Mouse (Mus musculus): ENCODE results near the gene Jade3.
"Not testable (repeated sequence)": the region's sequence is repeated elsewhere in the genome, so short reads cannot be mapped to it uniquely, and the experiment has no call there.

Jade3 gene

GRCm38 (mm10) chrX:20425140-20425838, at the start of gene Jade3:
Jade3 (plus strand) TSS chrX:20425688.
- peak; percentile 92 for DNase-seq (ENCODE audit: extremely low read depth, insufficient read length, low spot score)

- DNase-seq (ENCODE audit: extremely low read depth, insufficient read length, low spot score) = no peak
Observed at GRCm38 (mm10) chrX:20379347-20380014, 46.0 kb upstream of the Jade3 start.

- DNase-seq (ENCODE audit: extremely low read depth, insufficient read length, low spot score) = no peak
Observed at GRCm38 (mm10) chrX:20382260-20382659, 43.2 kb upstream of the Jade3 start.

- no peak for DNase-seq (ENCODE audit: extremely low read depth, insufficient read length, low spot score)
Observed at GRCm38 (mm10) chrX:20387006-20387405, 38.5 kb upstream of the Jade3 start.

GRCm38 (mm10) chrX:20391964-20392363, 33.5 kb upstream of the Jade3 start:
- DNase-seq (ENCODE audit: extremely low read depth, insufficient read length, low spot score) = not testable (repeated sequence)

- no peak for DNase-seq (ENCODE audit: extremely low read depth, insufficient read length, low spot score)
Observed at GRCm38 (mm10) chrX:20392942-20393341, 32.5 kb upstream of the Jade3 start.

- DNase-seq (ENCODE audit: extremely low read depth, insufficient read length, low spot score) = no peak
Observed at GRCm38 (mm10) chrX:20404068-20404467, 21.4 kb upstream of the Jade3 start.

GRCm38 (mm10) chrX:20406909-20407308, 18.6 kb upstream of the Jade3 start:
- no peak for DNase-seq (ENCODE audit: extremely low read depth, insufficient read length, low spot score)

- DNase-seq (ENCODE audit: extremely low read depth, insufficient read length, low spot score) = no peak
Observed at GRCm38 (mm10) chrX:20407676-20408075, 17.8 kb upstream of the Jade3 start.

- DNase-seq (ENCODE audit: extremely low read depth, insufficient read length, low spot score) = no peak
Observed at GRCm38 (mm10) chrX:20411382-20411781, 14.1 kb upstream of the Jade3 start.

GRCm38 (mm10) chrX:20412221-20412620, 13.3 kb upstream of the Jade3 start:
- no peak for DNase-seq (ENCODE audit: extremely low read depth, insufficient read length, low spot score)

- no peak for DNase-seq (ENCODE audit: extremely low read depth, insufficient read length, low spot score)
Observed at GRCm38 (mm10) chrX:20414885-20415622, 10.4 kb upstream of the Jade3 start.

- DNase-seq (ENCODE audit: extremely low read depth, insufficient read length, low spot score) = peak; percentile 35
Observed at GRCm38 (mm10) chrX:20418461-20418860, 7.0 kb upstream of the Jade3 start.

GRCm38 (mm10) chrX:20419536-20419935, 6.0 kb upstream of the Jade3 start:
- DNase-seq (ENCODE audit: extremely low read depth, insufficient read length, low spot score) = no peak

- DNase-seq (ENCODE audit: extremely low read depth, insufficient read length, low spot score) = peak; percentile 61
Observed at GRCm38 (mm10) chrX:20425839-20426449, 456 bp downstream of the Jade3 start.

GRCm38 (mm10) chrX:20483213-20483612, 57.7 kb downstream of the Jade3 start:
- DNase-seq (ENCODE audit: extremely low read depth, insufficient read length, low spot score) = no peak

- DNase-seq (ENCODE audit: extremely low read depth, insufficient read length, low spot score) = no peak
Observed at GRCm38 (mm10) chrX:20497682-20498081, 72.2 kb downstream of the Jade3 start.

GRCm38 (mm10) chrX:20520290-20520939, 94.9 kb downstream of the Jade3 start:
- DNase-seq (ENCODE audit: extremely low read depth, insufficient read length, low spot score) = no peak

- DNase-seq (ENCODE audit: extremely low read depth, insufficient read length, low spot score) = no peak
Observed at GRCm38 (mm10) chrX:20521578-20521977, 96.1 kb downstream of the Jade3 start.

- no peak for DNase-seq (ENCODE audit: extremely low read depth, insufficient read length, low spot score)
Observed at GRCm38 (mm10) chrX:20532621-20533020, 107.1 kb downstream of the Jade3 start.

- DNase-seq (ENCODE audit: extremely low read depth, insufficient read length, low spot score) = no peak
Observed at GRCm38 (mm10) chrX:20543867-20544266, 118.4 kb downstream of the Jade3 start.
